Mouse (Mus musculus) thymus, postnatal 14 days (tissue): ENCODE data around the gene 0610009B22Rik.

Source experiments
- DNase-seq: peaks from one replicate; pipeline ENCODE4 v3.0.0; 2021

The 0610009B22Rik gene

GRCm38 (mm10) chr11:51658291-51658690, 30.4 kb downstream of the 0610009B22Rik start:
- DNase-seq = no peak

DNA sequence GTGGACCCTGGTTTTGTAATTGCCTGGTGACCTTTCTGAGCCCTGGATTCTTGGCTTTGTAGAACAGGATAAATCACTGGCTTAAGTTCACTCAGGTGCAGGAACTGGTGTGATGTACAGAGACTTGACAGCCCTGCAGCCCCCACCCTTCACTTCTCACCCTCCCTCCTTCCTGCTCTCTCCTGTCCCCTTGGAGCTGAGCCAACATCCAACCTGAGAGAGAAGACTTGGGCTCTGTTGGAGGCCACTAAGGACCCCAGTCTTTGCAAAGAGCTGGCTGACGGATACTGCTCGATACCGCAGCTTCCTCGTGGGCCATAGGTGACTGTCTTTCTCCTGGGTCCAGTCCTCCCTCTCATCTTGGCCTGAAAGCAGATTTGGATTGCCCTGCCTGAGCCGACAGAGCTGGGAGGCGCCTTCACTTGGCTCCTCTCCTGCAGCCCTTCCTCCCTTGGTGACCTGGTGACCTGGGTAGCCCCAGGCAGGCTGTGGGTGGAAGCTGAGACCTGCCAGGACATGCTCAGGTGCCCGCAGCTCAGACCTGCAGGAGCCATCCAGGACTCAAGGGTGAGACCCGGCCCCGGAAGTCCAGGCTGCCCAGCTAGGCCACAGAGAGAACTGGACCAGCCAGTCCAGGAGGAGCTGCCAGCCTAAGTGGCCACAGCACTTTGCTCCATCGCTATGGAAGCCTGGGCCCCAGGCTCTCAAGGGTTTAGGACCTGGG, 31.7 kb downstream of the 0610009B22Rik start:
- DNase-seq = no peak

GRCm38 (mm10) chr11:51654891-51655290, 33.8 kb downstream of the 0610009B22Rik start:
- DNase-seq = no peak

DNA sequence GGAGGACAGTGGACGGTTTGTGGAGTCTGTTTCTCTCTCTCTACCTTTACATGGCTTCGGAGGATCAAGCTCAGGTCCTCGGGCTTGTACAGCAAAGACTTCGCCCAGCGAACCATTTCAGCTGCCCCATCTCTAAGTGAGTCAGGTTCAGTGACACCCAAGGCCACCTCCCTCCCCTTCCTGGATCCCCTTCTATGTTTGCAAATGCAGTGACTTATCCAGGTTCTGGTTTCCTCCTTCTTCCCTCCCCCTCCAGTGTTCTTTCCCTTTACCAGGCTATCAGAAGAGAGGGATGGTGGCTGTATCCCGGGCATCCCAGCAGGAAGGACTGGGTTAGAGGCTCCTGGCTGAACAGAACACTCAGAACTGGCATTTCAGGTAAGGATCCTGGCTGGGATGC, 34.9 kb downstream of the 0610009B22Rik start:
- DNase-seq = no peak

DNA sequence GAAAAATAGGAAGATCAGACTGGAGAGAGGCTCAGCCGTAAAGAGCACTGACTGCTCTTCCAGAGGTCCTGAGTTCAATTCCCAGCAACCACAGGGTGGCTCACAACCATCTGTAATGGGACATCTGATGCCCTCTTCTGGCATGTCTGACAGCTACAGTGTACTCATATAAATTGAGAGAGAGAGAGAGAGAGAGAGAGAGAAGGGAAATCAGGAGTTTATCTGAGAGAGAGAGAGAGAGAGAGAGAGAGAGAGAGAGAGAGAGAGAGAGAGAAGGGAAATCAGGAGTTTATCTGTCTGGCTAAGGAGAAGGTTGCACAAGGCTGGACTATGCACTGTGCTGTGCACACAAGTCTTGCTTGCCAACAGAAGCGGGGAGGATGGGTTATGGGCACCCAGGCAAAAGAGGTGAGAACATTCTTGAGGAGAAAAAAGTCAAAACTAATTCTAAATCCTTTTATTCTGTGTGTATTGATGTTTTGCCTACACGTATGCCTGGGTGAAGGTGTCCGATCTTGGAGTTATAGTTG, 35.7 kb downstream of the 0610009B22Rik start:
- no peak for DNase-seq

DNA sequence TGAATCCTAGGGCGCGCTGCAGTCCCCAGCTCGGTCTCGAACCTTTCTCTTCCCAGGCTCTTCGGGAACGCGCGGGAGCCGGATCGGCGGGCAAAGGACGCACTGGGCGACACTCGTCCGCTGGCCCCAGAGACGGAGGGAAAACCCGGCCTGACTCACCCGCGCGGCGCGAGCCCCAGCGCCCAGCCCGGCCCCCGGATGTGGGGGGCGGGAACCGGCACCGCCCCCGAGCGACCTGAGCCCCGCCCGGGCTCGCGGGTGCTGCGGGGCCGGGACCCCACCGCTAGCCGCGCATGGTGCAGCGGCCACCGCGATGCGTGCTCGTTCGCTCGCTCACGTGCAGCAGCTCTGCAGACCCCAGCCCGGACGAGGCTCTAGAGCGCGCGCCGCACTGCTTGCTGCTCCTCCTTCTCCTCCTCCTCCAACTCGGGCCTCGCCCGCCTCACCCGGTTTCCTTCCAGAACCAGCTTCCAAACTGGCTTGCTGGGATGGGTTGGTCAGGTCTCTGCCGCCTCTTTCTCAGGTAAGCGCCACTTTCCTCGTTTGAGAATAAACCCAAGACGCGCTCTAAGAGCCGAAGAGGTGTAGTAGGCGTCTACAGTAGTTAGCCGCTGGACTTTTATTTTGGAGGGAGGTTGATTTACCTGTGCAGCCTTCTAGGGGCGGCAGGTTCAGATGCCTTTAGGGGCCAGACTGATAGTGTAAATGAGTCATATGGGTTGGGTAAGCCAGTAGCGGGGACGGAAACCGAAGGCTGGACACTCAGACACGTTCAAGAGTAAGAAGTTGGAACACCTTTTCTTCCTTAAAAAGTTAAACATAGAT, 37.8 kb downstream of the 0610009B22Rik start, which contains the start of the genes N4bp3 and D930048N14Rik:
Gene N4bp3 (minus strand): TSS at position 152 of the 825 bp plus-strand sequence.
Gene D930048N14Rik (plus strand): TSS at position 264 of the 825 bp plus-strand sequence.
- peak; percentile 83 for DNase-seq

DNA sequence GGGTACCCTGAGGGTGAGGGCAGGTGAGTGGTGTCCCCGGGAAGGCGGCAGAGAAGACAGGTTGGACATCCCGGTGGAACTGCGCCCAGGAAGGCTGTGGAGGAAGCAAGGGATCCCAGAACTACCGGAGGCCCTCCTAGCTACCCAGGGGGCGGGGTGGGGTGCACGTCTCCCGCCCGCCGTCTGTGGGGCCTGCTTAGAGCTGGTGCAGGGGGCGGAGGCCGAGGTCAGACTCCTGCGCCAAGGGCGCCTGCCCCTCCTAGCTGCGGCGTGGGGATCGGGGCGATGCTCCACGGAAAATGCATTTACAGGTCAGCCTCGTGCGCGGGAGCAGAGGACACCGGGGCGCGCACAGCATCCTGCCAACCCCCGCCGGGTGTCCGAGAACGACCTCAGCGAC, 38.4 kb downstream of the 0610009B22Rik start:
- DNase-seq = peak; percentile 66

DNA sequence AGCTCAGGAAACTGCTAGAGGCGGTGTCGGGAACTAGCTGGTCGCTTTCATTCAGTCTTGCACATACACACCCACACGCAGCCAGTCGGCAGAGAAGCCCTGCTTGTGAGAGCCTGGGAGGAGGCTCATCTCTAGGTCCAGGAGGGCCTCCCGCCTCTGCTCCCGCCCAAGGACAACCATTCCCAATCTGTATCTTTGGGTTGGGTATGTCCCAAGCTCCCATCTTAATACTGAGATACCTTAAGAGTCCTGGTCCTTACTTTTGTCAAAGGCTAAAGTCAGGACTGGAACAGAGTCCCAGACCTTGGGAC, 38.8 kb downstream of the 0610009B22Rik start:
- DNase-seq = peak; percentile 43

DNA sequence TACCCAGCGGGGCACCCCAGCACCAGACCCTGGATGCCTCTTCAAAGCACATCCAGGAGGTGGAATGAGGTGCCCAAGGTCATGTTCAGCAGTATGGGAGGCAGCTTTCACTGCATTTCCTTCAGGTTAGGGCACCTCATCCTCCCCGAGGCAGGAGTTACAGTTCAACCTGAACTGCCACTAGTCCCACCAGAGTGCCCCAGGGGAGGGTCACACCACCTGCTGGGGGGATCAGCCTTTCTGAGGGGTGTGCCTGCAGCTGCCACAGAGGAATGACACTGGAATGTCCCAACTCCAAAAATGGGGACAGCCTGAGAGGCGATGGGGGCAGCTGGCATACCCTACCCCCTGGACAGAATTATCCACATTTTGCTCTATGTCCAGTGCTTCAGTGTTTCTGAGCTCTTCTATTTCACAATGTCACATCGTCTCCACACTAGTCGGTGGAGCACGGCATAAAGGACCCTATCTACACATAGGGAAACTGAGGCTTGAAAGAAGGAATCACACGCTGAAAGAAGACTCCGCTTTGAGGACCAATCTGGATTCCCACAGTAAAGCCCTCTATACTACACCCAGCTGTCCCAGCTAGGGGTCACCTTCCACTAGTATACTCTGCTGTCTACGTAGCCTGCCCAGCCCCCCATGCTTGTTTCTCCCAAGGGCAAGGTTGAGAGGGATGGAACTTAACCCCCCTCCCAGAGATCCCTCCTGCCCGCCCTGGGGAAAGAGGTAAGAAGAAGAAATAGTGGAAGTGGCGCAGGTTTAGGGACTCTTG, 39.4 kb downstream of the 0610009B22Rik start:
- no peak for DNase-seq

GRCm38 (mm10) chr11:51648566-51648965, 40.1 kb downstream of the 0610009B22Rik start:
- DNase-seq = no peak

DNA sequence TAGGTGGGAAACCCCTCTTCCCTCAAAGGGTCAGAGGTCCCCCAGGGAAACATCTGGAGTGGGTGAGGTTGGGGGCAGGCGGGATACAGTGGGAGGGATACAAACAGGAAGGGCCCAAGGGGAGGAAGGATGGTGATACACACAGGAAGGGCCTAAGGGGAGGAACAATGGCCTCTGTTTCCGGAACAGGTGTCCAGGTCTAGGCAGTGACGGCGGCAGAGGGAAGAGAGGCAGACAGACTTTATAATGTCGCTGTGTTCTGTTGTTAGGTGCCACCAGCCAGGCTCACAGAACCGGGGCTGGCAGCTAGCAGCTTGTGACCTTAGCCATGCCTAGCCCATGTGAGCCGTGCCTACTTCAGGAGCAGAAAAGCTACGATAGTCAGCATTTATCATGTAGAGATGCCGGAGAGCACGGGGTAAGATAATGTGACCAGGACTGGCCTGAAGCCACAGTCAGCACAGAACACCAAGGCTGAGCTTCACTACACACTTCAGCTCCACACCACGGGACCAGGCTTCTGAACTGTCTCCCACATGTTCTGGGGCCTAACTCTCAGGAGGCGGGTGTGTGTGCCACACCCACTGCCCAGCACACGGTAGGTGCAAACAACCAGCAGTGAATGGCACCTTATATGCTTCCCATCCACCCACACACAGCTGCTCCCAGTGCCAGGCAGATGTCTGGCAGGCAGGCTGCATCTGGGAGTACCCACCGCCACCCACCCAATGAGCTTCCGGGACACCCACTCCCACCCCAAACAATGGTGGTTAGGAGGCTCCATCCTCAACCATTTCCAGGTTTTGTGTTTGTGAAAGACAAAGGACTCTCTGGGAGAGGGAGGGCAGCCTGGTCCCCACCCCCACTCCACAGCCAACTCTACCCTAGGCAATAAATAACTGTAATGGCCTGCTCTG, 41.7 kb downstream of the 0610009B22Rik start:
- DNase-seq = peak; percentile 56

DNA sequence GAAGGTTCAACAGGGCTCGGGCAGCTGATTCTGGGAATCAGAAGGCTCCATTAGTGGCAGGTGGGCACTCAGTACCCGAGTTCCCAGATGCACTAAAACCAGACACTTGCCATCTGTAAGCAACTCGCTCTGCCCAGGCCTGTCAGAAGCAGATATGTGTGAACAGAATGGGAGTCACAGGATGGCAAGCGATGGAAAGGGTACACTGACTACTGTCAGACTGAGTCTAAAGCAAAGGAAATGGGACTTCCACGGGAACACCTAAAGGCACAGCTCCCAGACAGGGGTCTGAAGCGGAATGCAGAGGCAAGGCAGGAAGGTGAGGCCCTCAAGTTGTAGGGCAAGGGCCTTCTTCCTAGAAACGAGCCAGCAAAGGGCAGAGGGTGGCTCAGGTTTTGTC, 42.4 kb downstream of the 0610009B22Rik start:
- DNase-seq = no peak

DNA sequence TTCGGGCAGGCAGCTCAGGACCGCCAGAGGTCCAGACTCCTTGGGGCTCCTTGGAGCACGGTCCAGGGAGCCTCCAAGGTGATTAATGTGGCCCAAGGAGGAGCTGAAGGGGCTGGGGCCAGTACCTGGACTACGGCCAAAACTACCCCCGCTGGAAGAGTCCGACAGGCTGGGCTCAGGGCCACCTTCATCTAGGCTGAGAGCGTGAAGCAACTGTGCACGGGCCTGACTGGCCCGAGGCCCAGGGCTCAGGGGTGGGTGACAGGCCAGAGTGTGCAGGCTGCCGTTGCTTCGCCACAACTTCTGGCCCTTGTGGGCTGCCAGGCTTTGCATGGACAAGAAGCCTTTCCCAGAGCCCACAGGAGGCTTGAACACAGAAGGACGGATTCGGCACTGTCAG, 43.4 kb downstream of the 0610009B22Rik start:
- DNase-seq = no peak

GRCm38 (mm10) chr11:51644217-51644616, 44.5 kb downstream of the 0610009B22Rik start:
- DNase-seq = peak; percentile 89

- DNase-seq = peak; percentile 80
Observed at GRCm38 (mm10) chr11:51643761-51644160, 44.9 kb downstream of the 0610009B22Rik start.

DNA sequence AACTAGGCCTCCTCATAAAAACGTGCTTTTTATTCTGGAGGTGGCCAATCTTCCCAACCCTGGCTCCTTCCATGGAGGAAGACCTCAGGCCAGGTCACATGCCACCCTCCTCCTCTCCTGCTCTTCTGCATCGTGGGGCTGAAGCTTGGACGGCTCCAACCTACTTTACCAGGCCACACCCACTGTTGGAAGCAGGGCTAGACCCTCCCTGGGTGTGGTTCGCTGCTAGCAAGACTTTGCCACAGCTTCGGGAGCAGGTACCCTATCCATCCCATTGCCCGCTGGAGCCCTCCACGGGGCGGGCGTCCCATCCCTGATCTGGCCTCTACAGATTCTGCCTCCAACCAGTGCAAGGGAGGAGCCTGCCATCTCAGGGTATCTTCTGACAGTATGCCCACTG, 45.5 kb downstream of the 0610009B22Rik start:
- DNase-seq = no peak

DNA sequence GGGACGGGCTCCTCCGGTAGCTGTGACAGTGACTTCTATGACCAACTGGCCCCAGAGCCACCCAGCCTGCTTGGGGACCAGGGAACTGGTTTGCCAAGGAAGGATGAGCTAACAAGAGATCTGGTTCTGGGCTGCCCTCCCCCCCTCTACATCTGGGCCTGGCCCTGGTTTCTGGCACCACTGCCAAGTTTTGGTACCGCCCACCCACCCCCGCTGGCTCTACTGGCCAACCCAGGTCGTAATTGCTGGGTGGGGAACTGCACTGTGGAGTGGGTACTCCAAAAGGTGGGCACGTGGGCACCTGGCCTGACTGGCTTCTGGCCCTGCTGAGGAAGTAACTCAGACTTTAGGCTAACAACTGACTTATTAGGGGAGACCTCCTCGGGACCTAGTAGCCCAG, 47.9 kb downstream of the 0610009B22Rik start:
- DNase-seq = no peak

DNA sequence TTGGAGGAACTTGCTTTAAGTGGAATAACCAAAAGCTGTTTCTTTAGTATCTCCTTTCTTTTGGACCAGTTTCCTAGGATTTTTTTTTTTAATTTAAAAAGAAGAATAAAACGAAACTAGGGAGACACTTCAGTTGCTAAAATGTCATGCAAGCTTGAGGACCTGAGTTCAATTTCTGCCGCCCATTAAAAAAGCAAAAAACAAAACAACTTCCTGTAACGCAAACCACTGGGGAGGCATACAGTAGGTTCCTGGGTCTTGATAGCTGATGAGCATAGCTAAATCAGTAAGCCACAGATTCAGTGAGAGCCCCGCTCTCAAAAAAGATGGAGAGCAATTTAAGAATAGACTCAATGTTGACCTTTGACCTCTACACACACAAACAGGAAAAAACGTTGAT, 50.2 kb downstream of the 0610009B22Rik start:
- no peak for DNase-seq

- DNase-seq = peak; percentile 81
Observed at GRCm38 (mm10) chr11:51637971-51638414, 50.7 kb downstream of the 0610009B22Rik start.

DNA sequence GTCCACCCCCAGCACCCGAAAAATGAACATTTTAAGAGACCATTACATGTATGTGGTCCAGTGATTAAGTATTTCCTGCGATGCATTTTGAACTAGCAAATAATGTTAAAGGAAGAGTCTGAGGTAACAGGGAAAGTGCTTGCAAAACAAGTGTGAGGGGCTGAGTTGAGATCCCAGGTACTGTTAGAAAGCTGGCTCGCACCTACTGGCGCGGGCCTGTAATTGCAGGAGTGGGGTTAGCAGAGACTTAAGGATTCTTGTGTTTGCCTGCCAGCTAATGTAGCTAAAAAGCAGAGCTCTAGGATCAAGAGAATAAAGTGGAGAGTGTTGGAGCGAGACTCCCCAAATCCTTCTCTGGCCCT, 52.4 kb downstream of the 0610009B22Rik start:
- peak; percentile 86 for DNase-seq

DNA sequence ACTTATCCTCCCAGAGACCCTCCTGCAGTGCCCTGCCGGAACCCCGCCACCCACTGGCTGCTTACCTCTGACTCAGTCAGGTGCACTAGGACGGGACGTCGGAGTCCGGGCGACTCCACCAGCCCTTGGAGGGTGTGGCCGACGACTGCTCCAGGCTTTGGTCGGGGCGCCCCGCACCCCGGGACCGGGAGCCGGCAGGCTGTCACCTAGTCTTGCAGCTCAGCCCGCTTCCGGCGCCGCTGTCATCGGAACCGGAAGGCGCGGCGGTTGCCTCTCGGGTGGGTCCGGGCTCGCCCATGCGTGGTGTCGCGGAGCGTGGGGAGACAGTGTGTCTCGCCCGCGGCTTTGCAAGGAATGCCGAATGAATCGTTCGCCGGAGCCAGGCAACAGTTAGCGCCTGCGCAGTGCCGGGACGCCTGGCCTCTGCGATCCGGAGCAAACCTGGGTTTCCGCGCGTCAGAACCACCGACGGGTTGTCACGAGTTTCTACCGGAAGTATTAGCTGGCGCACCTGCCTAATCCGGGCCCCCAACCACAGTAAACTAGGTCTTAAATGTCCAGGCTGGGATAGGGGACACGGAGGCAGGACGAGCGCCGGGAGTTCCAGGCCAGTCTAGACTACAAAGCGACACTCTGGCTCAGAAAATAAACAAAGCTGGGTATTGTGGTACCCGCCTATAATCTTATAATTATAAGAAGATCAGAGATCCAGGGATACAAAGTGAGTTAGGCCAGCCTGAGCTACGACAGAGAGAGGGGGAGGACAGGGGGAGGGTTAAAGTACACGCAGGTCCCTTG, 53.0 kb downstream of the 0610009B22Rik start, which contains the start of gene Rmnd5b:
Gene Rmnd5b (minus strand): TSS at position 372 of the 798 bp plus-strand sequence.
- DNase-seq = peak; percentile 88
